Mouse (Mus musculus): ENCODE results near the gene 1700024G13Rik. TPM values are rescaled to one million over a fixed set of nuclear protein-coding genes. Genes with fewer than 3 reads are reported as not detected.

1700024G13Rik gene
- total RNA-seq, 2 experiments from 2014 or later, result not detected

DNA sequence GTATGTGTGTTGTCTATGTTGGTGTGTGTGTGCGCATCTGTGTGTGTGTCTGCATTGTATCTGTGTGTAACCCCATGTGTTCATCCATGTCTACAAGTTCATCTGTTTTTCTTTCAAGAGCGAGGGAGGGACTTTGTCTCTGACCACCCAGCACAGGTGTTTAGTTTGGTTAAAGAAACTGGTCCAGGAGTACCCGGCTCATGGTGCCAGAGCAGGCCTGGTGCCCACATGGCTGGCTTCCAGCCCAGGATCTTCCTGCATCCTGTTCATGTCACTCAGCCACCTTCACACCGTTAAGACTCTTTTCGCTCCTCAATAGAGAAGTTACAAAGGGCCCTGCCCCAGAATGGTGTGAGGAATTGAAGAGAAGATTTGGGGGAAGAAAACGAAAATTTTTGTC lies 52.2 kb downstream of the 1700024G13Rik start:
- intact Hi-C loops (cut with DNase I), result no loop called here
- DNase-seq, result no peak

DNA sequence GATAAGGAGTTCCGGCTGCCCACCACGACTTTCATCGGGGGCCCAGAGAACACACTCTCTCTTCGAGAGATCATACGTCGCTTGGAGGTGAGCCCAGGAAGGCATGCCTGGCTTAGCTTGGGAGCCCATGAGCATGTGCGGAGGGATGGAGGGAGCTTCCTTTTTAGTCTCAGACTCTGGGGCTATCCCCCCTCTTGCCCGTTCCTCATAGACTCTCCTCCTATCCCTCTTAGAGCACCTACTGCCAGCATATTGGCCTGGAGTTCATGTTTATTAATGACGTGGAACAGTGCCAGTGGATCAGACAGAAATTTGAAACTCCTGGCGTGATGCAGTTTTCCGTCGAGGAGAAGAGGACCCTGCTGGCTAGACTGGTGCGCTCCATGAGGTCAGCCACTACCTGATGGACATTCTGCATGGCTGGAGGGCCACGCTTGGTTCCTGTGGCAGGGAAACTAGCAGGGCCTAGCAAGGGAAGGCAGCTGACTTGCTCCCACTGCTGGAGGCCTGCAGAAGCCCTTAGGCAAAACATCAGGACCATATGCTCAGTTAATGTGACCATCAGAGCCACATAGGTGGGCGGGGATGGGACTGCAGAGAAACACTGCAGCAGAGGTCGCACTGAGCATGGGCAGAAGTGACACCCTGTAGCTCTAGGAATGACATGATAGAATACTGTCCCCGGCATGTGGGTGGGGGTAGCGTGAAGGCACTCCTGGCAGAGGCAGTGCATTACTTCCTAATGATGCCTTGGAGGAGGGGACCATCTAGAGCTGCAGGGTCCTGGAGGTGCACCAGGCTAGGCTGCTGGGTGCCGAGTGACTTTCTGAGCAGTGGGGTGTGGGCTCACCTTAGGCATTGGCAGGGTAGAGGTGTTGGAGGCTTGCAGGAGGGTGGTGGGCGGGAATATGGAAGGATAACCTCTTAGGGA lies 55.4 kb downstream of the 1700024G13Rik start:
- no peak for DNase-seq
- intact Hi-C loops (cut with DNase I), result no loop called here

DNA sequence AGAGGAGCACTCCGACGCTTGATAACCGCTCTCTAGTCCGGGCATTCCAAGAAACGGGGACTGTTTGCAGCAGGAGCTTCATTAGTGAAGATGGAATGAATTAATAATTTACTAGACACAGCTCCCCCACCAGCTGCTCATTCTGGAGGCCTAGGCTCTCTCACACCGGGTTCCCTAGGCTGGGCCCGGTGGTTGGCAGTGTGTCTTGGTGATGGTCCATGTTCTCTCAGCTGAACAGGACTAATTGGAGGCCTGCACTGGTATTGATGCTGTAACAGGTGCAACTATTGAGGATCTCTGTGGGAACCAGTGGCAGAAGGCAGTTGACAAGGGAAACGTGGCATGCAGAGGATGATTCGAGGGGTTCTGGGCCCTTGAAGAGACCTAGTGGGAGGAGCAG lies 60.8 kb downstream of the 1700024G13Rik start:
- intact Hi-C loops (cut with DNase I), result no loop called here
- DNase-seq, result no peak

Other genes starting within 250 kb of the 1700024G13Rik start
- not detected for gene Msmb, start 246.4 kb downstream of the 1700024G13Rik start, total RNA-seq (2021)
- 100 to 1,000 TPM; 139 to 150 TPM for gene Ncoa4, start 228.5 kb downstream of the 1700024G13Rik start, total RNA-seq (2021)
- gene Timm23, start 186.5 kb downstream of the 1700024G13Rik start, total RNA-seq (2021), result 100 to 1,000 TPM; 163 to 177 TPM
- gene Parg, start 186.4 kb downstream of the 1700024G13Rik start, total RNA-seq (2021), result 10 to 100 TPM; 20.8 to 28.6 TPM
- gene Ogdhl, start 66.4 kb downstream of the 1700024G13Rik start, total RNA-seq (2021), result 10 to 100 TPM; 38.5 to 42.8 TPM
- gene Slc18a3, start 76.5 kb upstream of the 1700024G13Rik start, total RNA-seq (2021), result not detected
- gene Chat, start 77.6 kb upstream of the 1700024G13Rik start, total RNA-seq (2021), result not detected
- 1 to 10 TPM; 6.0 to 6.1 TPM for gene Ercc6, start 125.1 kb upstream of the 1700024G13Rik start, total RNA-seq (2021)
- gene Prrxl1, start 211.0 kb upstream of the 1700024G13Rik start, total RNA-seq (2021), result not detected

Measured in heart, postnatal 14 days (tissue).